19 mouse cellular contexts compared by ENCODE assay signal in genomic region chr12:38668265-38668664, GRCm38 (mm10).
DNase-seq lines count a peak whose midpoint lies in the region; ATAC-seq lines count a peak whose summit lies in the region.
"Had no signal": no experiment of that assay in that cellular context is flagged by ENCODE, and none has a peak within 500 bp of the region (broad histone marks: within the 10 kb centered on the region; RNA-seq: fewer than 3 reads in every experiment).

No protein-coding gene starts in this region.

- ATAC-seq in granulocyte monocyte progenitor cell, adult 5-6 weeks (replicated peaks; ENCODE audit: poor library complexity, severe bottlenecking): peak; percentile 55; the same call in 1 of the 2 replicates
- peak; percentile 68 for ATAC-seq in megakaryocyte, adult 5-6 weeks (ENCODE audit: poor library complexity, severe bottlenecking)
- peak; percentile 46; the same call in 1 of the 2 replicates for ATAC-seq in megakaryocyte progenitor cell, adult 5-6 weeks (replicated peaks; ENCODE audit: poor library complexity)
- ATAC-seq: activated CD4-positive, CD25-positive, alpha-beta regulatory T cell, adult 4 months; CD4-positive, CD25-positive, alpha-beta regulatory T cell, adult 4 months; Patski had no signal

- DNase-seq in yolk sac, embryonic 10.5 days (ENCODE audit: low spot score): no peak
- DNase-seq in thymus, postnatal 10 days (ENCODE audit: low spot score in 2 of 2): no peak
- DNase-seq in urinary bladder, adult 18-20 months (ENCODE audit: low spot score in 2 of 2): no peak
- DNase-seq: adrenal gland, adult 2 months; adrenal gland, adult 8-10 months; adrenal gland, postnatal 10 days; adrenal gland, postnatal 14 days; adrenal gland, postnatal 25 days; adrenal gland, postnatal 36 days; B cell, adult 2 months; cerebellum, adult 11 months; cerebellum, adult 11-12 months; cerebellum, adult 18-20 months had no signal
